Mouse (Mus musculus): ENCODE results near the gene Frmpd1.
A peak's percentile ranks its signal among the peaks of the same experiment; 100 is the strongest.

The Frmpd1 gene

GRCm38 (mm10) chr4:45241330-45241729 lies 56.7 kb downstream of the Frmpd1 start:
- DNase-seq (ENCODE audit: low spot score in 2 of 2), result no peak

- no peak for DNase-seq (ENCODE audit: low spot score in 2 of 2)
These were observed 57.5 kb downstream of the Frmpd1 start for GRCm38 (mm10) chr4:45242163-45242562.

DNA sequence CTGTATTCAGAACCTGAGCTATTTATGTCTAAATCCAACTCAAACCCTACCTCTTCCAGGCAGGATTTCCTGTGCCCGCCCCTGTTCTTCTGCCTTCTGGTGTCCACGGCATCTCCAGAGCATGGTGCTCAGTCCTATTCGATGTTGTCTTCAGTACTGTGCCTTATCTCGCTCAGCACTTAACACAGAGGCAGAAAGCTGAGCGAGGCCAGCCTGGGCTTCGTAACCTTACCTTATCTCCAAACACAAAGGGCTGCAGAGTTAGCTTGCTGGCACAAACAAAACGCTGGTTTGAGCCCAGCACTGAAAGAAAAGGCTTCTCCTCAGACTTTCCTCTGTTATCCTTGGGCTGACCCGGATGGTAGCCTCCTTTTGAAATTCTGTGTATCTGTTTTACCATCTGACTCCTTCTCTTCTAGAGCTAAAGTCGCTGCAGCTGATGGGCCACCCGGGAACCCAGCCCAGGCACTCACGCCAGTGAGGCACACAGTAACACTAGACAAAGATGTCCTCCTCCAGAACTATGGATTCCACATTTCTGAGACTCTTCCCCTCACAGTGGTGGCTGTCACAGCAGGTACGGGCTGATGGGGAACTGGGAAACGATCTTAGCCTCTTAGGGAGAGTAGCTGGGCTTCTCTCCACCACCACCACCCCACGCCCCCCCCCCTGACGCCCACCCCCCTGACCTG lies 58.7 kb downstream of the Frmpd1 start:
- DNase-seq (ENCODE audit: low spot score in 2 of 2), result no peak

- DNase-seq (ENCODE audit: low spot score in 2 of 2), result no peak
These were observed 66.6 kb downstream of the Frmpd1 start for GRCm38 (mm10) chr4:45251265-45251664.

DNA sequence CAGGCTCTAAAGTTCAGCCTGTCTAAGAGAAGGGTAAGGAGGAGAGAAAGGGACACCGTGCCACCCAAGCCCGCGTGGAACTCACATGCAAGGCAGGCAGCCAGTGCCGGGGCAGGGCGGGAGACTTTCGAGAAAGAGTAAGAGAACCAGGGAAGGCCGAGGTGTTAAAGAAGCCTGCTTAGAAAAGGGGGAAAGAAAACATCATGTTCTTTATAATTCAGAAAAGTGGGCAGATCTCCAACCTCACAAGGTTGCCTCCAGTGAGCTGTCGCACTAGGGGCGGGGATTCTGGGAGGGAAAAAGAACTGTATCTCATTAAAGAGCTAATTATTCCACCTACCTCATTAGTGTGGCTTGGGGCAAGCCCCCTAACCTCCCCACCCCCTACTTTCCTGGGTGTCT lies 68.2 kb downstream of the Frmpd1 start:
- DNase-seq (ENCODE audit: low spot score in 2 of 2), result no peak

- DNase-seq (ENCODE audit: low spot score in 2 of 2), result no peak
These were observed 69.3 kb downstream of the Frmpd1 start for GRCm38 (mm10) chr4:45253839-45254601.

GRCm38 (mm10) chr4:45259232-45259832 lies 74.7 kb downstream of the Frmpd1 start:
- DNase-seq (ENCODE audit: low spot score in 2 of 2), result no peak

DNA sequence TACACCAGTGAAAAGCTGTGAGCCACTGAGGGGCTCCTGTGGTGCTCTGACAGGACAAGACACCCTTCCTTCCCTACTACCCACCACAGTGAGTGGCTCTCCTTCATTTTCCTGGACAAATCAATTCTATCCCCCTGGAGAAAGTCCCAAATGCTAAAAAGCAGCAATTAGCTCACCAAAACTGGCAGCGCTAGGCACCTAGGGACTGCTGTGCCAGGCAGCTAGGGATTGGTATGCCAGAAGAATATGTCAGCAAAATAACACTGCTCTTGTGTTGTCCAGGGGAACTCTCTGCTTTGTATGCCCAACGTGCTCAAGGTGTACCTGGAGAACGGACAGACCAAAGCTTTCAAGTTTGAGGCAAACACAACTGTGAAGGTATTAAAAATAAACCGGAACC lies 76.9 kb downstream of the Frmpd1 start:
- no peak for DNase-seq (ENCODE audit: low spot score in 2 of 2)

GRCm38 (mm10) chr4:45267883-45268282 lies 83.2 kb downstream of the Frmpd1 start:
- DNase-seq (ENCODE audit: low spot score in 2 of 2), result no peak

GRCm38 (mm10) chr4:45271041-45271452 lies 86.4 kb downstream of the Frmpd1 start:
- DNase-seq (ENCODE audit: low spot score in 2 of 2), result no peak

- no peak for DNase-seq (ENCODE audit: low spot score in 2 of 2)
These were observed 91.1 kb downstream of the Frmpd1 start for GRCm38 (mm10) chr4:45275770-45276169.

GRCm38 (mm10) chr4:45279292-45279691 lies 94.6 kb downstream of the Frmpd1 start:
- DNase-seq (ENCODE audit: low spot score in 2 of 2), result no peak

DNA sequence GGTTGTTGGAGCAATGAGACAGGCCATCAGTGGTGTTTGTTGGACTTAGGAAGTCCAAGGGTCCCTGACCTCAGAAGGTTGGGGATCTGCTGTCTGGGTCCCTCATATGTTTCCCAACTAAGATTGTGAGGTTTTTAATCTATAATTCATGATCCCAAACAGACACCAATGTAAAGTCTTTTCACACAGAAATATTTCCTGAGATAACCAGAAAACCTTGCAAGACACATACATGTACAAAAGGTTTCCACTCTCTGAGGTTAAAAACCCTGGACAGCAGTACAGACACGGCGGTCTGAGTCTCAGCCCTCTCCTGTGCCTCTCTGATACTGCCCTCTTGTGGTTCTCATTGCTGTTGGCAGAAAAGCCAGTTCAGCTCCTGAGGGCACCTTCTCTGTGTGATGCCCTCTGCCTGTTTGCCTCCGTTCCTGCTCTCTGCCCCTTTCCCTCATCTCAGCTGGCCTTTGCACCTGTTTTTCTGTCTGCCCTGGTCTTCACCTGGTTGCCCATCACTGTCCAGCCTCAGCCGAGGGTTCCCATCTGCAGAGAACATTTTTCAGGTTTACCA lies 95.4 kb downstream of the Frmpd1 start:
- DNase-seq (ENCODE audit: low spot score in 2 of 2), result peak in 1 of 2 experiments; percentile 62

GRCm38 (mm10) chr4:45286318-45286717 lies 101.6 kb downstream of the Frmpd1 start:
- no peak for DNase-seq (ENCODE audit: low spot score in 2 of 2)

- DNase-seq (ENCODE audit: low spot score in 2 of 2), result no peak
These were observed 103.2 kb downstream of the Frmpd1 start for GRCm38 (mm10) chr4:45287906-45288305.

- peak; percentile 53 to 85 for DNase-seq (ENCODE audit: low spot score in 2 of 2)
These were observed 112.2 kb downstream of the Frmpd1 start, which contains the start of gene Trmt10b for GRCm38 (mm10) chr4:45296662-45297564. TSS of gene Trmt10b (plus strand) at chr4:45297127.

GRCm38 (mm10) chr4:45305536-45305935 lies 120.9 kb downstream of the Frmpd1 start:
- peak in 1 of 2 experiments; percentile 5 for DNase-seq (ENCODE audit: low spot score in 2 of 2)

DNA sequence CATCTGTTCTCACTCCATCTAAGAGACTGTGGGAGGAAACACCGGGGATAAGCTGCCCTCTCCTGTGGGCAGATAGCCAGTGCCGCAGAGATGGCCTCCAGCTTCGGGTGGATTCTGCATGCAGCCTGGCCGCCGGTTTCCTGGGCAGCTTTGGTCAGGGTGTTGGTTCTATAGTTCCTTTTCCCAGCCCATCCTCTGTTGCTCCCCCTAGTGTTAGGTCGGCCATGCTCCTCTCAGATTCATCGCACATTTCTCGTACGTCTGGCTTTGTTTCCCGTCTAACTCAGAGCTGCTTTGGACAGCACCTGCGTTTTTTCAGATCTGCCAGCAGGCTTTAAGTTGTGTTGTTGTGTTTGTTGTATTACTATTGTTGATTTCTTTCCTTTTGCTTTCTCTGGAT lies 123.4 kb downstream of the Frmpd1 start:
- no peak for DNase-seq (ENCODE audit: low spot score in 2 of 2)

- DNase-seq (ENCODE audit: low spot score in 2 of 2), result no peak
These were observed 123.9 kb downstream of the Frmpd1 start for GRCm38 (mm10) chr4:45308606-45309005.

- no peak for DNase-seq (ENCODE audit: low spot score in 2 of 2)
These were observed 126.4 kb downstream of the Frmpd1 start for GRCm38 (mm10) chr4:45311056-45311455.

DNA sequence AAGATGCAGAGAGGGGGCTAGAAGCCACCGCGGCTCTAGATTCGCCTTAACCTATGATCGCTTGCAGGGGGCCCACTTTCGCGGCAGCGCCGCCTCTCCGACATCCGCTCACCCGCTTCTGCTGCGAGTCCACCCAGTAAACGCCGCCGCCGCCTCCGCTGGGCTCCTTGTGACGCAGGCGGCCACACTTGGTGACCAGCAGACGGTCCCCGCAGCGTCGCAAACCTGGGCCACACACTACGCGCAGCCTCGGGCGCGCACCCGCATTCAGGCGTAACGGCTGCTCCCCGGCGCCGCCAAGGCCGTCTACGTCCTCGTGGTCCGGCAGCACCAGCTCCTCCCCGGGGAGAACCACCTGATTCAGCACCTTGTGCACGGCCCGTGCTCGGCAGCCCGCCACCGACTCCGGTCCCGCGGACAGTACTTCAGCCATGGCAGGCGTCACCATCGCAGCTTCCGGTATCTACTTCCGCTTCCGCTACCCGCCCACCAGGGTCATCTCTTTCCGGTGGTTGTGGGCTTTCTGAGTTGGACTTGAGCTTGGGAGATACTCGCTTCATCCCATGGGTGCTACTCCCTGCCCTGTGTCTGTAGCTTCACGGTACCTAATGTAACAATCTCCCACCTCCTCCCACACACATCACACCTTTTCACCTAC lies 135.6 kb downstream of the Frmpd1 start:
- peak; percentile 77 to 81 for DNase-seq (ENCODE audit: low spot score in 2 of 2)

Data from spleen, postnatal 10 days (tissue).